Mouse (Mus musculus) liver, adult 2 months (tissue): ENCODE data around the gene Lcn9. TPM values are rescaled to one million over a fixed set of nuclear protein-coding genes. Genes with fewer than 3 reads are reported as not detected.
"Not testable (repeated sequence)": the region's sequence is repeated elsewhere in the genome, so short reads cannot be mapped to it uniquely, and the experiment has no call there.

Experiments used
- DNase-seq: peaks from one replicate; pipeline ENCODE4 v3.0.0-alpha.2; 2011; ENCODE audit warnings: low read depth, low spot score; ENCODE audit errors: extremely low read depth
- H3K27ac ChIP-seq: fragments of 200-500 bp; replicated peaks from 2 replicates; pipeline ENCODE4 v1.5.1; 2012; ENCODE audit warnings: low read depth, mild to moderate bottlenecking, control low read depth, inconsistent platforms, low read length; ENCODE audit not compliant: insufficient read depth
- H3K27me3 ChIP-seq: fragments of 200-500 bp; 2 replicates; pipeline ENCODE4 v1.6.1; 2012; ENCODE audit warnings: mild to moderate bottlenecking, moderate library complexity, low read length, inconsistent platforms; ENCODE audit not compliant: control insufficient read depth, insufficient read depth
- H3K36me3 ChIP-seq: fragments of 200-500 bp; 2 replicates; pipeline ENCODE4 v1.6.1; 2012; ENCODE audit warnings: low read length, inconsistent platforms; ENCODE audit not compliant: control insufficient read depth, insufficient read depth
- H3K4me1 ChIP-seq: fragments of 200-500 bp; 2 replicates; pipeline ENCODE4 v1.6.1; 2011; ENCODE audit warnings: low read length; ENCODE audit not compliant: control insufficient read depth, insufficient read depth
- H3K4me3 ChIP-seq: fragments of 200-500 bp; 2 replicates; pipeline ENCODE4 v1.5.1; 2011; ENCODE audit warnings: low read depth, mild to moderate bottlenecking, control low read depth, low read length, moderate library complexity; ENCODE audit not compliant: insufficient read depth
- H3K79me2 ChIP-seq: fragments of 200-500 bp; 2 replicates; pipeline ENCODE4 v1.6.1; 2012; ENCODE audit warnings: inconsistent platforms, mild to moderate bottlenecking, low read length, moderate library complexity; ENCODE audit not compliant: control insufficient read depth, insufficient read depth
- H3K9ac ChIP-seq: fragments of 200-500 bp; 2 replicates; pipeline ENCODE4 v1.6.1; 2012; ENCODE audit warnings: low read depth, mild to moderate bottlenecking, control low read depth, inconsistent platforms, low read length
- CTCF ChIP-seq: fragments of 200-500 bp; IDR thresholded peaks from 2 replicates; pipeline ENCODE4 v1.5.1; 2011; ENCODE audit warnings: low read depth, low read length, control low read depth
- POLR2A ChIP-seq: fragments of 200-500 bp; IDR thresholded peaks from 2 replicates; pipeline ENCODE4 v1.6.1; 2011; ENCODE audit warnings: low read length, control low read depth; ENCODE audit not compliant: insufficient read depth; ENCODE audit errors: extremely low read depth
- WGBS: fragments of 180-500 bp; shearing (Covaris S2); methylation state at CpG from one replicate; pipeline ENCODE4 v1.1.7; 2018; 5-methylcytosine and 5-hydroxymethylcytosine counted together
- polyA plus RNA-seq: library from polyadenylated mRNA; depleted of rRNA; stranded (reverse); fragments of >200 nt; gene quantifications from 2 replicates; pipeline ENCODE4 v1.2.3, GENCODE M21; 2012
- total RNA-seq: library from RNA; depleted of rRNA; stranded (reverse); fragments of >200 nt; gene quantifications from 2 replicates; pipeline ENCODE4 v1.2.3, GENCODE M21; 2014

Lcn9 gene
- total and polyA plus RNA-seq, 2 experiments, result not detected

DNA sequence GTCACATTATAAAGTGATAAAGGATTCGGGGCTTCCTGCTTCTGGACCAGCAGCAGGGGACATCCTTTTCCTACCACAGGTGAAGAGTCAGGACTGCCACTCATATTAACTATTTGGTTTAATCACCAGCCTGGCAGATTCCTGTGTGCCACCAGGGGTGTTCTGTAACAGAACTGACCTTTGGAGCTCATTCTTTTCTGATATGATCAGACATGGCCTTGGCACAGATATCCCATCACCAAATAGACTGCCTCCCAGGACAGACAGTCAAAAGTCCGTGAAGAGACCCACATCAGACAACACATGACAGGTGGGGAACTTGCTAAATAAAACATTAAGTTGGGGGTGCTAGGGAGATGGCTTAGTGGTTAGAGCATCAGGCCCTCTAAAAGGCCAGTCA, 11.2 kb upstream of the Lcn9 start:
- no peaks in the 10 kb centered on the region for H3K79me2 ChIP-seq
- no peaks in the 10 kb centered on the region for H3K36me3 ChIP-seq
- no peak overlapping the region for H3K27ac ChIP-seq
- peaks cover 5% of the 10 kb centered on the region for H3K4me1 ChIP-seq
- H3K4me3 ChIP-seq, result no peak overlapping the region
- no peak for TF ChIP-seq POLR2A
- H3K27me3 ChIP-seq, result no peaks in the 10 kb centered on the region
- H3K9ac ChIP-seq, result no peak overlapping the region
- DNase-seq, result peak; percentile 70
- 38% methylated on average over 2 of the region's 2 CpGs for WGBS

DNA sequence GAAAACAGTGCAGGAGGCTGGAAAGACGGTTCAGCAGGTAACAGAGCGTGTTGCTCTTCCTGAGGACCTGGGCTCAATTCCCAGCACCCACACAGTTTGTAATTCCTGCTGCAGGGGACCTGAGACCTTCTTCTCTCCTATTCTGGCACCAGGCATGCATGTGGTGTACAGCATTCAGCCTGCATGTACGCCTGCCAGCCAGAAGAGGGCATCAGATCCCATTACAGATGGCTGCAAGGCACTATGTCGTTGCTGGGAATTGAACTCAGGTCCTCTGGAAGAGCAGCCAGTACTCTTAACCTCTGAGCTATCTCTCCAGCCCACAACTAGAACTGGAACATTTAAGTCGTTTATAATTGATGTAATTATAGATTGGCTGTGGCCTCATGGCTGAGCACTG, 9.6 kb upstream of the Lcn9 start:
- DNase-seq, result no peak
- Histone ChIP-seq H3K36me3 (no peaks in the 10 kb centered on the region), H3K79me2 (no peaks in the 10 kb centered on the region), H3K4me1 (peaks cover 5% of the 10 kb centered on the region), H3K27ac (no peak overlapping the region), H3K4me3 (no peak overlapping the region), H3K27me3 (no peaks in the 10 kb centered on the region), H3K9ac (no peak overlapping the region)
- WGBS, result 92% methylated on average over 5 of the region's 5 CpGs
- TF ChIP-seq CTCF (peak; percentile 42; the same call in 1 of the 2 replicates), POLR2A (no peak)

DNA sequence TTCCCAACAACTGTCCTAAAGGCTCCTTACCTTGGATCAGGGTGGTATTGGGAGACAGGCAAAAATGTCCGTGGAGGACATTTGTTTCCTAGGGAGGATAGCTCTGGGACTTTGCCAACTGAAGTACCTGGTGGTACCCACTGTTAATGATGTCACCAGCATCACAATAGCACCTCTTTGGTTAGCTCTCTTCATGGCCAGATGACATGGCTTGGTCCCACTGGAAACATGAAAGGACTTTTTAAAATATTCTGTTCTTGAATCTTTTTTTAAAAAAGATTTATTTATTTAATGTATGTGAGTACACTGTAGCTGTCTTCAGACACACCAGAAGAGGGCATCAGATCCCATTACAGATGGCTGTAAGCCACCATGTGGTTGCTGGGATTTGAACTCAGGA, 7.2 kb upstream of the Lcn9 start, which contains the start of gene Glt6d1:
Glt6d1 (minus strand) TSS at position 101 of the 400 bp plus-strand sequence.
- not testable (repeated sequence) for H3K9ac ChIP-seq, H3K27ac ChIP-seq, H3K36me3 ChIP-seq, H3K79me2 ChIP-seq, DNase-seq, H3K4me1 ChIP-seq, H3K27me3 ChIP-seq, H3K4me3 ChIP-seq
- WGBS, result 85% methylated on average over 1 of the region's 1 CpGs

DNA sequence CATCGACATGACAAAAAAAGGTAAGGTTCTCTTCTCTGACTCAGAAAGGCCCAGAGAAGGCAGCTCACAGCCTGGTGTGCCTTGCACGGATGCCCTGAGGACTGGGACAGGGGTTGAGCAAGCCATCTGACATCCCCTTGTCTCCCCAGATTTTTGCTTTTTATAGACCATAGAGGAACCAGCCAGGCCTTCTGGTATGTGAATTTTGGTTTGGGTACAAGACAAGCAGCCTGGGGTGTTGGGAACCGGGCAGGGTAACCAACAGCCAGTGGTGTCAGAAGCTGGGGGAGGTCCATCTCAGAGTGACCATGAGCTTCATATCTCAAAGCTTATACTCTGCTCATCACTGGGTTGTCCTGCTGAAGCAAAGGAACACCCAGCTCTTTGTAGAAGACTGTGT, 1.8 kb downstream of the Lcn9 start:
- Histone ChIP-seq H3K79me2 (no peaks in the 10 kb centered on the region), H3K36me3 (no peaks in the 10 kb centered on the region), H3K27ac (no peak overlapping the region), H3K9ac (no peak overlapping the region), H3K4me3 (no peak overlapping the region), H3K27me3 (peaks cover 3% of the 10 kb centered on the region; the same call in 1 of the 2 replicates), H3K4me1 (no peaks in the 10 kb centered on the region)
- TF ChIP-seq POLR2A, result no peak
- TF ChIP-seq CTCF, result no peak
- no peak for DNase-seq
- WGBS, result 80% methylated on average over 3 of the region's 3 CpGs

- Histone ChIP-seq H3K4me3 (no peak overlapping the region), H3K79me2 (no peaks in the 10 kb centered on the region), H3K27me3 (no peaks in the 10 kb centered on the region), H3K9ac (no peak overlapping the region), H3K36me3 (no peaks in the 10 kb centered on the region), H3K27ac (no peak overlapping the region), H3K4me1 (no peaks in the 10 kb centered on the region)
- 72% methylated on average over 8 of the region's 8 CpGs for WGBS
- TF ChIP-seq POLR2A (no peak), CTCF (no peak)
- no peak for DNase-seq
Measured at GRCm38 (mm10) chr2:25828344-25828947, 5.5 kb downstream of the Lcn9 start.

- no peak overlapping the region for H3K4me3 ChIP-seq
- H3K4me1 ChIP-seq, result no peaks in the 10 kb centered on the region
- no peaks in the 10 kb centered on the region for H3K36me3 ChIP-seq
- DNase-seq, result no peak
- H3K9ac ChIP-seq, result no peak overlapping the region
- H3K79me2 ChIP-seq, result no peaks in the 10 kb centered on the region
- H3K27ac ChIP-seq, result no peak overlapping the region
- 57% methylated on average over 3 of the region's 3 CpGs for WGBS
- TF ChIP-seq CTCF, result no peak
- TF ChIP-seq POLR2A, result no peak
- no peaks in the 10 kb centered on the region for H3K27me3 ChIP-seq
Measured at GRCm38 (mm10) chr2:25830786-25831185, 7.8 kb downstream of the Lcn9 start.
